Mouse (Mus musculus) heart, adult 2 months (tissue): Measurements from ENCODE around the gene 2810459M11Rik.

ENCODE experiments used
- EP300 ChIP-seq: fragments of 200-500 bp; IDR thresholded peaks from 2 replicates; pipeline ENCODE4 v1.6.1; 2011; ENCODE audit warnings: low read depth, low read length, control low read depth; ENCODE audit not compliant: insufficient read depth
- POLR2A ChIP-seq: fragments of 200-500 bp; IDR thresholded peaks from 2 replicates; pipeline ENCODE4 v1.6.1; 2011; ENCODE audit warnings: mild to moderate bottlenecking, low read depth, low read length, control low read depth; ENCODE audit not compliant: insufficient read depth

- no peak for TF ChIP-seq EP300
- TF ChIP-seq POLR2A: no peak
Measured at GRCm38 (mm10) chr1:86005540-86005939, 40.1 kb upstream of the 2810459M11Rik start.
